Mouse (Mus musculus) layer of hippocampus, adult 8-10 months (tissue): Measurements from ENCODE around the gene Fhit. TPM values are rescaled to one million over a fixed set of nuclear protein-coding genes. Genes with fewer than 3 reads are reported as not detected.

Experiments
- DNase-seq, 2 experiments: peaks; one replicate each; pipeline ENCODE4 v3.0.0; 2022; ENCODE audit warnings: low spot score in 2 of 2
- total RNA-seq, 4 experiments: library from RNA; stranded (reverse); gene quantifications; 2 replicates each; pipeline ENCODE4 v1.2.4; 2022

Fhit gene
- total RNA-seq, 4 experiments from 2014 or later: 3.7 to 5.6 (median 4.3) TPM

GRCm38 (mm10) chr14:9623219-9624043 is 1538.4 kb downstream of the Fhit start:
- no peak for DNase-seq

- DNase-seq: no peak
Measured at GRCm38 (mm10) chr14:9620902-9621540, 1540.8 kb downstream of the Fhit start.

- no peak for DNase-seq
Measured at GRCm38 (mm10) chr14:9619840-9620239, 1542.0 kb downstream of the Fhit start.

GRCm38 (mm10) chr14:9613126-9613525 is 1548.7 kb downstream of the Fhit start:
- no peak for DNase-seq

GRCm38 (mm10) chr14:9609120-9609519 is 1552.7 kb downstream of the Fhit start:
- DNase-seq: no peak

- peak in 1 of 2 experiments; percentile 13 for DNase-seq
Measured at GRCm38 (mm10) chr14:9606584-9607377, 1555.1 kb downstream of the Fhit start.

- no peak for DNase-seq
Measured at GRCm38 (mm10) chr14:9600271-9600670, 1561.6 kb downstream of the Fhit start.

GRCm38 (mm10) chr14:9597460-9597977 is 1564.3 kb downstream of the Fhit start:
- no peak for DNase-seq

GRCm38 (mm10) chr14:9589121-9589520 is 1572.7 kb downstream of the Fhit start:
- DNase-seq: no peak

GRCm38 (mm10) chr14:9587900-9588299 is 1573.9 kb downstream of the Fhit start:
- no peak for DNase-seq

GRCm38 (mm10) chr14:9583227-9584155 is 1578.3 kb downstream of the Fhit start:
- DNase-seq: peak; percentile 8 to 32

GRCm38 (mm10) chr14:9556333-9556732 is 1605.5 kb downstream of the Fhit start:
- no peak for DNase-seq

GRCm38 (mm10) chr14:9555807-9556206 is 1606.0 kb downstream of the Fhit start:
- DNase-seq: no peak

GRCm38 (mm10) chr14:9552149-9552548 is 1609.7 kb downstream of the Fhit start:
- DNase-seq: no peak

- no peak for DNase-seq
Measured at GRCm38 (mm10) chr14:9547952-9548351, 1613.9 kb downstream of the Fhit start.

- DNase-seq: peak in 1 of 2 experiments; percentile 29
Measured at GRCm38 (mm10) chr14:9544364-9544763, 1617.5 kb downstream of the Fhit start.

- DNase-seq: peak in 1 of 2 experiments; percentile 12
Measured at GRCm38 (mm10) chr14:9535491-9535890, 1626.3 kb downstream of the Fhit start.

- DNase-seq: no peak
Measured at GRCm38 (mm10) chr14:9529247-9529646, 1632.6 kb downstream of the Fhit start.

GRCm38 (mm10) chr14:9526136-9526535 is 1635.7 kb downstream of the Fhit start:
- no peak for DNase-seq

GRCm38 (mm10) chr14:9517651-9518050 is 1644.2 kb downstream of the Fhit start:
- peak; percentile 46 for DNase-seq

- no peak for DNase-seq
Measured at GRCm38 (mm10) chr14:9509678-9510077, 1652.2 kb downstream of the Fhit start.
